Mouse (Mus musculus) spleen, postnatal 4 days (tissue): ENCODE results near the gene Zfp57.
"Not testable (repeated sequence)": the region's sequence is repeated elsewhere in the genome, so short reads cannot be mapped to it uniquely, and the experiment has no call there.

Experiments
- DNase-seq, 2 experiments: peaks; one replicate each; pipeline ENCODE4 v3.0.0; 2022; ENCODE audit warnings: low spot score in 2 of 2

Gene Zfp57

DNA sequence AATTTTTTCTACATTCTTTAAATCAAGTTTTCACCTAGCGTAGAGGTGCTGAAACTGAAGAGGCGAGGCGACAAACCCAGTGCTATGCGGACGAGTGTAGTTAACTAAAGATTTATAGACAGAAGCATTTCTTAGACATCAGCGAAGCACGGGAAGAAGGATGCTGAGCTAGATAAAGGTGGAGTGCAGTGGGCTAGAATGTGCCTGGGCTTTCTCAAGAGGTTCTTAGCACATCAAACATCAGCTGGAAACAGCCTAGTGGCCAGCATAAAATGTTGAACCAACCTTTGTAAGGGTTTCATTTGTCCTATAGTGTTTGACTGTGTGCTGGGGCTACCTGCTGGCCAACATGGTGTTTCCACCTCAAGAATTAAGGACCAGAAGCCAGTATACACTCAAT is at the start of gene Zfp57:
Zfp57 (plus strand) TSS at position 301 of the 400 bp plus-strand sequence.
- DNase-seq, result no peak

DNA sequence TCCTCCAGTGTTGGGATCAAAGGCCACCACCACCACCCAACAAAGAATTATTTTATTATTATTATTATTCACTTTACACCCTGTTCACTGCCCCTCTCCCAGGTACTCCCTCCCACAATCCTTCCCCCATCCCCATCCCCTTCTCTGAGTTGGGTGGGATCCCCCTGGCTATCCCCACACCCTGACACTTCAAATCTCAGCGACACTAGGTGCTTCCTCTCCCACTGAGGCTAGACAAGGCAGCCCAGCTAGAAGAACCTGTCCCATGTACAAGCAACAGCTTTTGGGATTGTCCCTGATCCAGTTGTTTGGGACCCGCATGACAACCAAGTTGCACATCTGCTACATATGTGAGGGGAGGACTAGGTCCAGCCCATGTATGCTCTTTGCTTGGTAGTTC is 48.3 kb upstream of the Zfp57 start:
- DNase-seq, result no peak

DNA sequence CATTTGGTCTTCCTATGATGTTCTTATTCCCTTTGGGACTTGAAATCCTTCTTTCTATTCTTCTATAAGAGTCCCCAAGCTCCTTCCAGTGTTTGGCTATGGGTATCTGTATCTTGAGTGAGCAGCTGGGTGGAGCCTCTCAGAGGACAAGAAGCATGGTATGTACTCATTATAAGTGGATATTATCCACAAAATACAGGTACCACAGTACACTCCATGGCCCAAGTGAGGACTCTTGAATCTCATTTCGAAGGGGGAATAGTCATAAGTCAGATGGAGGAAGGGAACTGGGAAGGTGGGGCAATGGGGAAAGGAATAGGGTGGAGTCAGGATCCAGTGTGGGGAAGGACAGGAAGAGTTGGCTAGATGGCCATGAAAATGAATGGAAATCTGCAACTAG is 47.9 kb upstream of the Zfp57 start:
- no peak for DNase-seq

DNA sequence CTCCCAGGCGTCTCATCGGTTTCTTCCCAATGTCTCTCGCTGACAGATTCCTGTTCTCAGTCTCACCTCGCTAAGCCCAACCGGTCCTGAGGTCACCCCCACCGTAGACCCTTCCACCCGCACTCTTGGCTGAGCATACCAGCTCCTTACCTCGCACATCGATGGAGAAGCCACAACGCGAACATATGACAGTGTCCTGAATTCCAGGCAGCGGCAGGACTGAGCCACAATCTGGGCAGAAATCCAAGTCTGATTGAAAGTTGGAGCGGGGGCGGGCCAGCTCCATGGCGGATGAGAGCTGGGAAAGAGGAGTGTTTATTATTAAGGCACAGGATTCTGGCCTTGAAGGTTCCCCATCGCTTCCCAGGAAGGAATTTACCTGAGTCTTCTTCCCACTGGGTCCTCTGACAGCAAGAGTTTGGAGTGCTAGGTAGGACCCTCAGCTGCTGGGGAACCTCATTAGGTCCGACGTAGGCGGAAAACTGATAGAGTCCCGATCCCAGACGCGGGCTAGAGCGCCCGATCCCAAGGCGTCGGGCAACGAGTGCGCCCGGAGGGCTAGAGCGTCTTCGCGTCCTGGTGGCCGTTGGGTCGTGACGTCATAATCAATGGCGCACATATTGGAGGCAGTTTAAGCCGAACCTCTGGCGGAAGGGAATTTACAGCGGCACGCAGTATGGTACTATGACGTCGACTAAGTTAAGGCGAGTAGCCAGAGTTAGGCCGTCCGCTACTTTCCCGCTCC is 42.8 kb upstream of the Zfp57 start, which contains the start of the genes Znrd1 and Znrd1as:
Znrd1 (minus strand) TSS at position 561 of the 745 bp plus-strand sequence.
Znrd1as (plus strand) TSS at position 594 of the 745 bp plus-strand sequence.
- DNase-seq, result peak; percentile 90 to 92

DNA sequence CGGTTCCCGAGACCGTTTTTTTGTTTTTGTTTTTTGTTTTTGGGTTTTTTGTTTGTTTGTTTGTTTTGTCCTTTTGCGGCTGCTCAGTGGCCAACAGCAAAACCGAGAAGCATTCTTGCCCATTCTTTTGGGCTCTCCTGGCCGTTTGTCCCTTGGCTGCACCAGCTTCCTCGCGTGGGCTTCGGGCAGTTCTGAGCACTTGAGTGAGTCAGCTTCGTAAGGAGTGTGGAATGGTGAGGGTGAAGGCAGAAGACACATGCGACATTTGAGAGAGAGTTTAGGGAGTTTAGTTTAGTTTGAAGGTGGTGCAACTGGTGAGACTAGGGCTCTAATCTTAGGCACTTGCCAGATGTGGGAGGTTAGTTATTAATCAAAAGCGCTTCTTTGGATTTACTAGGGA is 42.1 kb upstream of the Zfp57 start:
- DNase-seq, result no peak

DNA sequence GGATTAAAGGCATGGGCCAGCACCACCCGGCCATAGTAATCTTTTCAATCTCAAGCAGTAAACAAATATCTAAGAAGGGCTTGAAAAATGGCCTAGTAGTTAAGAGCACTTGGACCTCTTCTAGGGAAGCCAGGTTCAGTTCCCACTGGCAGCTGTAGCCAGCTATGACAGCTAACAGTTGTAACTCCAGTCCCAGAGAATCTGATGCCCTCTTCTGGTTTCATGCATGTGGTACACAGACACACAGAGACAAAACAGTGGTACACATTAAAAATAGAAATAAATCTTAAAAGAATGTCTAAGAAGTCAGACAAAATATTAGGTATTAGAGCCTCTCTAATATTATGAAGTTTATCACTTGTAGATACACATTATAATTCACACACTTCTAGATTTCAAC is 39.8 kb upstream of the Zfp57 start:
- no peak for DNase-seq

DNA sequence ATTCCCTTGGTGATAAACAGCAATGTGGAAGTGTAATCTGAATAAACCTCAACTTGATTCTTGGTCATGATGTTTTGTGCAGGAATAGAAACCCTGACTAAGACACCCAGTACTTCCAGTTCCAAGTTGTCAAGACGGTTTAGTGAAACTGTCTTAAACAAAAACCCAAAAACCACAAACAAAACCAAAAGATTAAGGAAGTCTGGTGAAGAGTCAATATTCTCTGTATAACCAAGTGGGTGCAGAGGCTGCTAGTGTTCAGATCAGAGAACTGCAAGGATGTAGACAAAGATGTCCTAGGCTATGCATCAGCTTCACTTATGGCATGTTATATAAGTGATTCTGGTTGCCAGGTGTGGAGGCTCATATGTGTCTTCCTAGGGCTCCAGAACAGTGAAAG is 34.1 kb upstream of the Zfp57 start:
- DNase-seq, result no peak

DNA sequence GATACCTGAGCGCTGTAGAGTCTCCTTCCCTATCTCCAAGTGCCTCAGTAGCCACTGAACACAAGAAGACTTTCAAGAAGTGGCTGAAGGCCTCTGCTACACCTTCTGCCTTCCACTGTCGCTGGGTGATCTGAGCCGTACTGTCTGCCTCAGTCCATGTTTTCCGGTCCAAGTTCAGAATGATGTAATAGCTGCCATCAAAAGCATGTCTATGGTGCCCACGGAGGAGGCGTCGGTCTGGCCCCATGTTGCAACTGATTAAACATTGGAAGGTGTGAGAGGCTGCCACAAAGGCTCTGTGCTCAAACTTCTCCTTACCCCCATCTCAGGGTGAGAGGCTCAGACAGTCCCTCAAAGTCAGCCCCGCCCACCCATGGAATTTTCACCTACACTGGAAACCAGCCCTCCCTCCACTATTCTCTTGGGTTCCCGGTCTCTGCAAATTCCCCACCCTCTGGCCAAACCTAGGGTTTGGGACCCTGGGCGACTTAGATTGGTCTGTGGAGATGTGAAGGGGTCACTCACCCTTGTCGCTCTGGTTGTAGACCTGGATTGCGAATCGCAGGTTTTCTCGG is 30.6 kb upstream of the Zfp57 start:
- no peak for DNase-seq

DNA sequence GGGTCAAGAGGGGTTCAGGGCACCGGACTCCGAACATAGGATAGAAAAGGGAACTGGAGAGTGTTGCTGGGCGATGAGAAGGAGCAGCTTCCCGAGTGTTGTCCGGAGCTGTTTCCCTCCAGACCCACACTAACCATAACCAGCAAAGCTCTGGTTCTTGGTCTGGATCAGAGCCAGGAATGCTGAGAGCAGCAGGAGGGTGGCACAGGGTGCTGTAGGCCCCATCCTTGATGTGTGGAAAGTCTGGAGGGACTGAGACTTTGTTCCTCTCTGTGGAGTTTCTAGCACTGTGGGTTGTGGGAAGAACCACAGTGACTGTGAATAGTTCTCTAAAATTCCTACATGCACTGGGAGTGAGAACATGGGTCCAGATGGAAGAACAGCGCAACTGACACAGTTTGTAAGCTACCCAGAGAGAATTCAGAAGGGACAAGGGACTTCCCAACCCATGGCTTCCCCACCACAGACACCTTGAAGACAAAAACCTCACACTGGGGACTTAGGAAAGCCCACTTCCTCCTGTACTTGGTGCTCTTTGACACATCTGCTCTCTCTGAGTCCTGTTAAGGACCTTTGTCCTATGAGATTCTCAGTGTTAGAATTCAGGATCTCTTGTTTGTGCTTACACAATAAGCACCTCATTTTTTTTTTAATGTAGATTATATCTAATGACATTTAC is 29.7 kb upstream of the Zfp57 start:
- DNase-seq, result no peak

DNA sequence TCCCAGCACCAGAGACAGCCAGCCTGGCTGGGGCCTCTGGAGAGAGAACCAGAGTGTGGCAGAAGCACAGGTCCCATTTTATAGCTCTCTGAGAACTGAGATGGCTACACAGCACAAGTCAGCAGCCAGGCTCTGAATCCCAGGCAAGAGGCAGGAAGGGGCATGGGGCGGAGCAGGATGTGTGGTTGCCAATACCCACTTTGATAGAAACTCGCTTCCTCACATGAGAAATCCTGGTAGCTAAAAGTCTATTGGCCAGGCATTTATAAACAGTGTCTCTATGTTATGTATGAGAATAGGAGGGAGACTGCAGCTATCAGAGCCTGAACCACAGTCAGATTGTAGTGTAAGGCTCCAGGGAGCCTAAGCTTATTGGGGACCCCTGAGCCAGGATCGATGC is 28.2 kb upstream of the Zfp57 start:
- no peak for DNase-seq

DNA sequence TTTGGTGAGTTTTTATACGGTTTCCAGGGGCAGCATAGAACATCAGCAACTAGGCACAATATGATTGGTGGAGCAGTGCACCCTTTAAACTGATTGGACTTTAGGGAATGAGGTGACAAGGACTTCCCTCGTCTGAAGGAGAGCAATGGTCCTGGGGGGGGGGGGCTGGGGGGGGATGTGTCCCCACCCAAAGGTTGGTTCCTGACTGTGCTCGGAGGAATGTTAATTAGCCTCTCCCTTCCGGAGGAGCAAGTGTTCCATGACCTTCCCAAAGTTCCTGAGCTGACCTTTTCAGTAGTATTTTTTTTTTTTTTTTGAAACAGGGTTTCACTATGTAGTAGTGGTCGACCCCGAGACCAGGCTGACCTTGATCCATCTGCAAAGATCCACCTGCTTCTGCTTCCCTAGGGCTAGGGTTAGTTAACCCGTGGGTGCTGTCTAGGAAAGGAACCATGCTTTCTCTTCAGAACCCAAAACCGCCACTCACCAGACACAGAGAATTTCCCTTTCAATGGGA is 27.6 kb upstream of the Zfp57 start:
- DNase-seq, result no peak

DNA sequence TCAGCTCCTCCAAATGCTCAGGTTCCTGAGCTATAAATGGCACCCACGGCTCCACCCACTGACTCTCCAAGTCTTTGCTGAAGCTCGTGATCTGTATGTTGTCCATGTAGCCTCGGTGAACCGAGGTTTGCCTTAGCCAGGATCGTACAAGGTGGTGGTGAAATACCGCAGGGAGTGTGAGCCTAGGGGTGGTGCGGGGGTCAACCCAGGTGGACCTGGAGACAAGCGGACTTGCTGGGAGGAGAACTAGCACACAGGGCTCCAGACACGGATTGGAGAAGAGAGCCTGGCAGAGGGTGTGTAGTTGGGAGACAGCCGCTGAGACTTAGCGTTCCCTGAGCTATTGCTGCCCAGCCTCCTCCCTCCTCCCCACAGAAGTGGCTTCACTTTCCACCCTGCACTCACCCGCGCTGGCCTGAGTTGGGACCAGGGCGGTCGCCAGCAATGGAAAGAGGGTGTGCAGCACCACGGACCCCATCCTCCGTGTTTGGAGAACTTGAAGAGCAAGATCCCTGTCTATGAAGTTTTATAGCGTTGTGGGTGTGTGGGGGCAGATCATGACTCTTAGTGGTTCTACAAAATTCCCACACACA is 19.6 kb upstream of the Zfp57 start, which contains the start of gene 2410137M14Rik:
2410137M14Rik (minus strand) TSS at position 17 of the 593 bp plus-strand sequence.
- no peak for DNase-seq

DNA sequence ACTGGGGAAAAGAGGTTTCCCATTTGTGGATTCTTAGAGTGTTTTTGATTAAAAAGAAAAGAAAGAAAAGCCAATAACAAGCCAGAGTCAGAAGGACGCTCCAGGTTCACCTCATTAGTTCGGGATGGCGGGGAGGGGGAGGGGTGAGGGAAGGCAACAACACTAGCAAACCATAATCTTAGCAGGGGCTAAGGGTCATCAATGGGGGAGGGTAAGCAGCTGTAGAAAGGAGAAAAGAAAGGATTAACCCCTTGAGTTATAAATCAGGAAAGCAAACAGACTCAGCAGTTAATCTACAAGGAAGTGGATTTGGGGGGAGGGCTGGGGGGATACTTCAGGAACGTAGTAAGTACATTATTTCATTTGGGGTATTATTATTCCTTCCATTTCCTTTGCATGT is 19.1 kb upstream of the Zfp57 start:
- no peak for DNase-seq

DNA sequence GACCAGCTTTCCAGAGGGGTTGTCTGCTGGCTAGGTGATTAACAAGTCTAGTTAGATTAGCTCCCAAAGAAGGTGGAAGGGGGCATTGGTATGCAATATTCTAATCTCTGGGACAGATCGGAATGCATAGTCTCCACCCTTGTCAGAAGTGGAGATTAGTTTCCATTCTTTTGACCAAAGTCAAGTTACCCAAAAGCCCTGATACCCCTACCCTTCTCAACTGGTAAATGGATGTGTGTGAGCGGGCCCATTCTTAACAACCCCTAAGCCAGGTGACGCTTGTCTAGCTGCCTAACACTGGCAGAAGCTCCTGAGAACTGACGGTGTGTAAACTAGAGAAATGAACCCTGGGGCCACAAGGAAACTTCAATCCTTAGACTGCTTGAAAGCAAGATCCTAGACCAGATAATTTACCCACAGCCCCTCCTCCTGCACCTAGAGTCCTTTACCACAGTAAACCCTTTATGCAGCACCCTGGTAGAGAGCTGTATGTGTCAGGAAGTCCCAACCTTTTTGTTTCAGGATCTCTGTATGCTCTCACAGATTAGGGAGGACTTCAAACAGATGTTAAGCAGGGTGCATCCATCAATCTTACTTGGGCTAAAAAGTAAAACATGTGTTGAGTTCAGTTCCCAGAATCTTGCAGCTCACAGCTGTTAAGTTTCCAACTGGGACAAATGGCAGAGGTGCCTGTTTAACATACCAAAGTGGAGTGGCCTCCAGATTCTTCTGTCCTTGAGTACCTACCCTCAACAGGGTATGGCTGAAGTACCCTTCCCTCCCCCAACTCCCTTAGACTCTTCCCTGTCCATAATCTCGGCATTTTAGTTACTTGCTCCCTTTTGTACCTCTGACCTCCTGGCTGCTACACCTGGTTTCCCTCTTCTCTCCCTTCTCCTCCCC is 18.5 kb upstream of the Zfp57 start:
- no peak for DNase-seq

DNA sequence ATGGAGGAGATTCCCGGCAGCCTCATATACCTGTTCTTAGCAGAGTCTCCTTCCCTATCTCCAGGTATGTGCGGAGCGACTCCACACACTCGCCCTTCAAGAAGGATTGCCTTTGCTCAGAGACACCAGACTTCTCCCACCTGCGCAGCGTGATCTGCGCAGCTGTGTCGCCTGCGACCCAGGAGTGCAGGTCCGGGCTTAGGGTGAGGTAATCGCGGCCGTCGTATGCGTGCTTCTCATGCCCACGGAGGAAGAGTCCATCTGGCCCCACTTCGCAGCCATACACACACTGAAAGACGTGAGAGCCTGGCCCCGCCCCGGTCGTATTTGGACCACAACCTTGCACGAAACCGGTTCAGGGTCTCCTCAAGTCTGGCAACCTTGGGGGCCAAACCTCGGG is 12.5 kb upstream of the Zfp57 start:
- no peak for DNase-seq

DNA sequence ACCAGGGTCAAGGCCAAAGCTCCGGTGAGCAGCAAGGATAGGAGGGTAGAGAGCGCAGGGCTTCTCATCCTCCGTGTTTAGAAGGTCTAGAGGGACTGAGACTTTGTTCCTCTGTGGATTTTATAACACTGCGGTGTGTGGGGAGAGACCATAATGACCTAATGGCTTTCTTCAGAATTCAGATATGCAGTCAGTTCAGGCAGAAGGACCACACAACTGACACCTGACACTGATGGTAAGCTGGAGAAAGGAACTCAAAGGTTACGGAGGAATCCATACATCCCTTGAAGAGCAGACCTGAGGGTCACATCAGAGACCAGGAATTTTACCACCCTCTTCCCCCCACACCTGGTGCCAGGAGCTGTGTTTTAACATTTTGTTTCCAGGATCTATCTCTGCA is 11.5 kb upstream of the Zfp57 start, which contains the start of gene H2-M5:
H2-M5 (minus strand) TSS at position 101 of the 400 bp plus-strand sequence.
- no peak for DNase-seq

DNA sequence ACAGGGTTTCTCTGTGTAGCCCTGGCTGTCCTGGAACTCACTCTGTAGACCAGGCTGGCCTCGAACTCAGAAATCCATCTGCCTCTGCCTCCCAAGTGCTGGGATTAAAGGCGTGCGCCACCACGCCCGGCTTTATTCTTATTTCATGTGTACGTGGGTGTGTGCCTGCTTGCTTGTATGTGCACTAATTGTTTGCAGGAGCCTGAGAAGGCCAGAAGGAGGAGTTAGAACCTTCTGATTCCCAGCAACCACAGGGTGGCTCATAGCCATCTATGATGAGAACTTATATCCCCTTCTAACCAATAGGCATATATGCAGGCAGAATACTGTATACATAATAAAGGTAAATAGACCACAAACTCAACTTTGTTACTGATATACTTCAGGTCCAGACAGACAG is 10.3 kb upstream of the Zfp57 start:
- not testable (repeated sequence) for DNase-seq

DNA sequence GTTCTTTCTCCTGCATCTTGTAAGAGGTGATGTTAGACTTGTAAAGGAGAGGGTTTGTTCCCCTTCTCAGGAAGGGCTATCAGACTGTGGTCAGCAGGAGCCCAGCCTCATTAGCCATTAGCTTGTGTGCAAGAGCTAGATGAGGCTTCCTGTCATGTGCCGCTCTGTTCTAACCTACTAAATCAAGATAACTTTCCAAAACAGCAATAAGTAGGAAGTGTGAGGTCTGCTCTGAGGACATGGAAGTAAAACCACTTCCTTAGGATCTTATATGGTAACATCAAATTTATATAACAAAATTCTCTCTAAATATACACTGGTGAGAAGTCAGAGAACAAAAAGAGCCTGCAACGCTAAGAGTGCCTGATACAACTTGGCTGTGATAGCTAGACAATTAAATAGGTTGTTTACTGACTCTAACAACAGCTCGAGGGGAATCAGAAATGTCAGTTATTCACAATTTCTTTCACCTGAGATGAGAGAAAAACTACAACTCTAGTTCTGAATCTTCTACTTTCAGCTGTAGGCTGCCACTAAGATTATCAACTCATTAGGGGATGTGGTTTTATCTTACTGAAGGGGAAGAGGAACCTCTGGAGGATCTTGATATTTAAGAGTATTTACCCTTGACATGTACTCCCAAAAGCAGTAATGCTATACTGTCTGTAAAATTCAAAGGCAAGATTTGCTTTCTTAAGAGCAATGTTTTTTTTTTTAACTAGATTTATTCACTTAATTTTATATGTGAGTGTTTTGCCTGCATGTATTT is 8.4 kb upstream of the Zfp57 start:
- DNase-seq, result no peak

DNA sequence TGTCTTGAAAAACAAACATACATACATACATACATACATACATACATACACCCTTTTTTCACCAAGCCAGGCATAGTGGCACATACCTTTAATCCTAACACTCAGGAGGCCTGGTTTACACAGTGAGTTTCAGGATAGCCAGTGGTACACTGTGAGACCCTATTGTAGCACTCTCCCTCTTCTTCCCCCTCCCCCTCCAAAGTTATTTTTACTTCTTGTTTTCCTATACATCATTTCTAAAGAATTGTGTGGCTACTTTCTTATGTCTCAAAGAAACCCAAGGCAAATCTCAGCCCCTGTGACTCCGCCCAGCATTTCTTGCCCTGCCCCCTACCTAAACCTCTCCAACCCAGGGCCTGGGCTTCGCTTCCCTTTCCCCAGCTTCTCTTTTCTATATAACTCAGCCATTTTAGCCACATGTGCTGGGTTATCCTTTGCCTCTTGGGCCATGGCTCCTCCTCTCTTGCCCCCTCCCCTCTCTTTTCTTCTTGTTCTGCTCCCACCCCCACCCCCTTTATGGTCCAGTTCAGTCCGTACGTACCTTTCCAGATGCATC is 7.1 kb upstream of the Zfp57 start:
- DNase-seq, result no peak

DNA sequence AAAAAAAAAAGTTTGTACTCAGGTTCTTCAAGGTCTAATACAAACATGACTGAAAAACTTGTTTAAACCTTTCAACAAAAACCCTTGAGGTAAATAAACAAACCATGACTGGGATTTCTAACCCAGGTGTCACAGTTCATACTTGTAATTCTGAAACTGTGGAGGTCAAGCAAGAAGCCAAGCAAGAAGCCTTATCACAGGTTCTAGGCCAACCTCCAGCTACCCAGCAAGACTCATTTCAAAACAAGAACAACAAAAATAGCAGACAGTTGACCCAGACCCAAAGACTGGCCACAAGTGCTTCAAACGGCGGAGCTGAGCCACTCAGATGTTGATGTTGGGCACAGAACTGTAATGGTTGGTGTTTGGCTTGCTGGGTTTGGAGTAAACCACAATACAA is 6.4 kb upstream of the Zfp57 start:
- DNase-seq, result no peak
